Mouse (Mus musculus) MN1 (cell line): ENCODE measurements around the gene Mrpl53.

Experiments
- DNase-seq: peaks from one replicate; pipeline ENCODE4 v3.0.0-alpha.2; 2016; ENCODE audit warnings: low spot score

Gene Mrpl53

GRCm38 (mm10) chr6:83108762-83109668, at the start of gene Mrpl53:
Gene Mrpl53 (plus strand): TSS chr6:83109040.
- DNase-seq: peak; percentile 83

- DNase-seq: no peak
Observed at GRCm38 (mm10) chr6:83065995-83066394, 42.8 kb upstream of the Mrpl53 start.

- no peak for DNase-seq
Observed at GRCm38 (mm10) chr6:83066441-83066840, 42.4 kb upstream of the Mrpl53 start.

- no peak for DNase-seq
Observed at GRCm38 (mm10) chr6:83068221-83068620, 40.6 kb upstream of the Mrpl53 start.

- DNase-seq: no peak
Observed at GRCm38 (mm10) chr6:83068706-83069487, 39.9 kb upstream of the Mrpl53 start.

- DNase-seq: no peak
Observed at GRCm38 (mm10) chr6:83069488-83070246, 39.2 kb upstream of the Mrpl53 start.

GRCm38 (mm10) chr6:83070247-83070310, 38.8 kb upstream of the Mrpl53 start, which contains the start of gene Tlx2:
Gene Tlx2 (minus strand): TSS chr6:83070293.
- no peak for DNase-seq

- DNase-seq: peak; percentile 51
Observed at GRCm38 (mm10) chr6:83070311-83071219, 38.3 kb upstream of the Mrpl53 start.

- DNase-seq: no peak
Observed at GRCm38 (mm10) chr6:83071220-83071619, 37.6 kb upstream of the Mrpl53 start.

- no peak for DNase-seq
Observed at GRCm38 (mm10) chr6:83074979-83075378, 33.9 kb upstream of the Mrpl53 start.

- peak; percentile 74 for DNase-seq
Observed at GRCm38 (mm10) chr6:83077630-83078323, 31.1 kb upstream of the Mrpl53 start, which contains the start of gene Pcgf1. Gene Pcgf1 (plus strand): TSS chr6:83077869.

- DNase-seq: peak; percentile 98
Observed at GRCm38 (mm10) chr6:83078324-83078858, 30.4 kb upstream of the Mrpl53 start.

- DNase-seq: no peak
Observed at GRCm38 (mm10) chr6:83080210-83080609, 28.6 kb upstream of the Mrpl53 start.

GRCm38 (mm10) chr6:83083497-83083896, 25.3 kb upstream of the Mrpl53 start:
- no peak for DNase-seq

- no peak for DNase-seq
Observed at GRCm38 (mm10) chr6:83084477-83084876, 24.4 kb upstream of the Mrpl53 start.

- no peak for DNase-seq
Observed at GRCm38 (mm10) chr6:83086121-83087035, 22.5 kb upstream of the Mrpl53 start, which contains the start of gene Lbx2. Gene Lbx2 (plus strand): TSS chr6:83086367.

GRCm38 (mm10) chr6:83087205-83087925, 21.5 kb upstream of the Mrpl53 start:
- DNase-seq: peak; percentile 71

- DNase-seq: no peak
Observed at GRCm38 (mm10) chr6:83087926-83088260, 20.9 kb upstream of the Mrpl53 start.
